Mouse (Mus musculus) lung, postnatal 10 days (tissue): ENCODE results near the gene Trir.
A peak's percentile ranks its signal among the peaks of the same experiment; 100 is the strongest.

Source experiments
- DNase-seq: peaks from one replicate; pipeline ENCODE4 v3.0.0; 2021

Trir gene

DNA sequence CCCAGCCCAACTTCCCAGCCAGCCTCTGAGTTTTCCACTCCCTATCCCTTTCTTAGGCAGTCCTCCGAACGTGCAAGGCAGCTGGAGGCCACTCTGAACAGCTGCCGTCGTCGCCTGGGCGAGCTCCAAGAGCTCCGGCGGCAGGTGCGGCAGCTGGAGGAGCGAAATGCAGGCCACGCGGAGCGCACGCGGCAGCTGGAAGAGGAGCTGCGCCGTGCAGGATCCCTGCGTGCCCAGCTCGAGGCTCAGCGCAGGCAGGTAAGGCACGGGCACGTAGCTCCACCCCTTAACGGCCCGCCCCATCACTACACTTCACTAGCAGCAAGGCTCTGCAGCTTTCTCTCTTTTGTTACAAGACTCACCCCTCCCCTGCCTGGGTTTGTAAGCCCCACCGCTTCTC lies 30.9 kb upstream of the Trir start:
- no peak for DNase-seq

DNA sequence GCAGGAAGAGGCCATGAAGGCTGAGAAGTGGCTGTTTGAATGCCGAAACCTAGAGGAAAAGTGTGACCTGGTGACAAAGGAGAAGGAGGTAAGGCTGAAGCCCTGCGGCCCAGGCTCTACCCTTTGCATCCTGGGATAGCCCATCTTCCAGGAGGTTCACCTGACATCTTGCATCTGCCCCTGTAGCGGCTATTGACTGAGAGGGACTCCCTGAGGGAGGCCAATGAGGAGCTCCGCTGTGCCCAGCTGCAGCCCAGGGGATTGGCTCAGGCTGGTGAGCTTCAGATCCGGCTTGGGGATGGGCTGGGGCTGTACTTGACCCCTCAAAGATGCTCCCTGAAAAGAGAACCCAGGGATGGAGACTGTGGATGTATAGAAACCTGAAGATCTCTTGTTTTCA lies 29.6 kb upstream of the Trir start:
- DNase-seq, result no peak

GRCm38 (mm10) chr8:84997649-84998295 lies 28.9 kb upstream of the Trir start:
- DNase-seq, result peak; percentile 93

DNA sequence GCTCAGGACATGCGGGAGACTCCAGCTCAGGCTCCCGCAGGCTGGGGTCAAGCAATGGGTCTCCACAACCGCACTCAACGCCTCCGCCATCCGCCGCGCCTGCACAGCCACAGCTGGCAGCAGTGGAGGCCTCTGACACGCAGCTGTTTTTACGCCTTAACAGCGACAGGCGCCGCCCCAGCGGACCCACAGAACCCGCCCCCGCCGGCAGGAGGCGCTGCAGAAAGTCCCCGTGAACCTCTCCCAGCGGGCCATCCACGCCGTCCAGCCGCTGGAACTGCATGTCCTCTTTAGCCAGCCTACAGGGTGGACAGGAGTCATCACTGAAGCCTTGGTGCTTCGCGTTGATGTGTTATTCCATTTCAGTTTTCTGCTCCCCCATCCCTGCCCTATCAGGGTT lies 18.9 kb upstream of the Trir start:
- DNase-seq, result peak; percentile 74

DNA sequence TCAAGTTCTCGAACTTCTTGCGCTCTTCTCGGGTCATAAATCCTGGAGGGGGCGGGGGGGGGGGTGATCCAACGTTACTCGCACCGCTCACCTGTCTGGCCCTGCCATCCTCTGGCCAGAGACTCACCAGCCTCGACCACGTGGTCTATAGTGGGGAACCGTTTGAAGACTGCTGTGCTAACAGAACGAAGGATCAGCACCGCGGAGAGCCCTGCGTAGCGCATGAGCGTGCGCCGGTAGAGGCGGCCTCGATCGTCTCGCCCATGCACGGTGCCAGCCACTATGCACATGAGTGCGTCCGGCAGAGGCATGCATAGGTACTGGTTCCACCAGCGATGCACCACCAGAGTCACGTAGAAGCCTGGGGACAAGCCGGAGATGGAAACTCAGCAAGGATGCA lies 15.4 kb upstream of the Trir start:
- DNase-seq, result no peak

GRCm38 (mm10) chr8:85013230-85013840 lies 13.3 kb upstream of the Trir start:
- DNase-seq, result peak; percentile 83

GRCm38 (mm10) chr8:85014431-85014830 lies 12.2 kb upstream of the Trir start, which contains the start of gene Best2:
Gene Best2, minus strand, starts transcription at chr8:85014531.
- DNase-seq, result no peak

DNA sequence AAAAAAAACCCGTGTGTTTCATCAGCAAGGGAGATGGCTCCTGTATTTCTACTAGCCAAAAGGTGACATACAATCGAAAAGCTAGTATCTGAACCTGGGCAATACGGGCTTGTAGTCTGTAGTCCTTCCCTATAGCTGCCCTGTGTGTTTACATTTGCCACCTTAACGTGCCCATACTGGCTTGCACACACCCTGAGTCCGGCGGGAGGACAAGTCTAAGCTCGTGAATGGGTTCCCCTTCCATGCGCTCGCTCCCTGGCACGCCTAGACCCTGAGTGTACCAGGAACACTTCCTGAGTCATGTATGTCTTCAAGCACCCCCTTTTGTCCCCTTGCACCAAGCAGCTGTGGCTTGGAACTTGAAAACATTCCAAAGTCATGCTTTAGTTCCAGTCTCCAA lies 9.9 kb upstream of the Trir start:
- no peak for DNase-seq

- DNase-seq, result no peak
These were observed 9.4 kb upstream of the Trir start for GRCm38 (mm10) chr8:85017209-85017608.

- no peak for DNase-seq
These were observed 5.0 kb upstream of the Trir start for GRCm38 (mm10) chr8:85021514-85022055.

- no peak for DNase-seq
These were observed 2.8 kb upstream of the Trir start for GRCm38 (mm10) chr8:85023846-85024245.

DNA sequence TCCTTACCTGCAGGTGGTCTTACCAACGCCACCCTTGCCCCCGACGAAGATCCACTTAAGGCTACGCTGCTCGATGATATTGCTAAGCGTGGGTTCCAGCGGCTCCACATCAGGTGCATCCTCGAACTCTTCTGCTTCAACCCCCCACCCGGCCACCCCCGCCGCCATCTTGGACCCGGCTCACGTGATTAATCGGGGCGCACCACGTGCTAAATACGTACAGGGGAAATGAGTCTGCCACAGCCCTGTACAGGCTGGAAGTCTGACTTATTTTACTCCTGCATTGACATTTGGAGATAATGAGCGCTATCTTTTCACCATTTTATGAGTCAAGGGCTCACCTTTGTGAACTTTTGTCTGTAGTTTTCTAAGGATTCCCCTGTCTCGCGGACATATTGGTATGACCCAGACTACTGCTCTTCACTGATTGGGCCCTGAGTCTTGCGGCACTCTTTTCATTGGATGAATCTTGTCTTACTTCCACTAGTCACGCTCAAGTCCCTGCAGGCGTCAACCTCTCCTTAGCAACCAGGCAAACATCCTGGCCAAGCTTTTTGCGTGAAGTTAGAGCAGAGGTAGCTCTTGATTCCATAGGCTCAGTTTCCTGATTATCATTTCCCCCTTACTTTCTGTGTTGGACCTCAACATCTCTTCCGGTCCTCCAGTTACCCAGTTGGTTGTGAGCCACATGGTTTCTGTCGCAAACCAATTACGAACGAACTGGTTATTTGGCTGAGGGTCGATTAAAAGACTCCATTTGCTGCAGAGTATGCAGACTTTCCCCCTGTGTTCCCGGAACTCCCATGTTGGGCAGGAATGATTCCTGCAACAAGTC lies 1.3 kb upstream of the Trir start, which contains the start of gene Asna1:
Gene Asna1, minus strand, starts transcription at position 184 of the 835 bp plus-strand sequence.
- peak; percentile 89 for DNase-seq

GRCm38 (mm10) chr8:85027516-85027855 lies 863 bp downstream of the Trir start:
- peak; percentile 27 for DNase-seq

GRCm38 (mm10) chr8:85027922-85028321 lies 1.3 kb downstream of the Trir start:
- no peak for DNase-seq

- DNase-seq, result no peak
These were observed 2.6 kb downstream of the Trir start for GRCm38 (mm10) chr8:85029271-85029670.

DNA sequence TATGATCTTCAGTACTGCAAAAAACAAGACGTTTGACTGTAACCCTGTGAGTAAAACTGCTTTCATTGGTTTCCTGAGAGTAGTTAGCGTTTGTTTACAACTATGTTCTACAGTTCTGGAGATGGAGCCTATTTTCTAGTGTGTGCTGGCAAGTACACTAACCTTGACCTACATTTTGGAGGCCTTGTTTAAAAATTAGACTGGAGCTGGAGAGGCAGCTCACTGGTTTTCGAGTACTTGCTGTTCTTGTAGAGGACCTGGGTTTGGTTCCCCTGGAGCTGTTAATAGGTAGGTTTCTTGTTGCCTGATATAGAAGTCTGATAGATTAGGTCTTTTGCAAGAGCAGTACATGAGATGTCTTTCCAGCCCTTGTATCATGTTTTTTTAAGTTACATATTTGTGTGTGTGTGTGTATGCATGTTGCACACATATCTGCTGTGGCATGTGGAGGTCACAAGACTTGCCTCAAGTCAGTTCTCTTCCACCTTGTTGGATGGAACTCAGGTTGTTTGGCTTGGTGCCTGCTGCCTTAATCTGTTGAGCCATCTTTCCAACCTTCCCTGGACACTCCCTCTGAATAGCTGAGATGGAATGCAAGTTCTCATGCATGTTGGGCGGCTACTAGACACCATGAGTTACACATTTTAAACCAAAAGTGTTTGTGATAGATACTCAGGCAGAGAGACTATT lies 6.1 kb downstream of the Trir start:
- DNase-seq, result no peak

GRCm38 (mm10) chr8:85033867-85034266 lies 7.2 kb downstream of the Trir start:
- peak; percentile 42 for DNase-seq

DNA sequence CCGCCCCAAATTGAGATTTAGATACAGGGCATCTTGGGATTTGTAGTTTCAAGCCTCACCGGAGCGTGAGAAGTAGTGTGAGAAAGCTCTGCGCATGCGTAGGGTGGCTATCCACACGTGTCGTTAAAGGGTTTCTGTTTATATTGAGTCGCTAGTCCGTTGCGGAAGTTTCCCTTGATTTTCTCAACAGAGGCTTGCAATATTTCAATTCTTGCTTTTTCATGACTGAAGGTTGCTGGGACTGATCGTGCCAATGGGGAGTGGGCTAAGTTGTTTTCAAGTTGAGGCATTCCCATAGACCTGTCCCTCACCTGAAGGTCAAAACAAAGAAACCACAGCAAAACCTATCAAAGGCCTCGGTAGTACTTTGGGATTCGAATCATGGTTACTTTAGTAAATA lies 8.1 kb downstream of the Trir start:
- DNase-seq, result peak; percentile 87

GRCm38 (mm10) chr8:85035165-85035727 lies 8.6 kb downstream of the Trir start:
- DNase-seq, result no peak

DNA sequence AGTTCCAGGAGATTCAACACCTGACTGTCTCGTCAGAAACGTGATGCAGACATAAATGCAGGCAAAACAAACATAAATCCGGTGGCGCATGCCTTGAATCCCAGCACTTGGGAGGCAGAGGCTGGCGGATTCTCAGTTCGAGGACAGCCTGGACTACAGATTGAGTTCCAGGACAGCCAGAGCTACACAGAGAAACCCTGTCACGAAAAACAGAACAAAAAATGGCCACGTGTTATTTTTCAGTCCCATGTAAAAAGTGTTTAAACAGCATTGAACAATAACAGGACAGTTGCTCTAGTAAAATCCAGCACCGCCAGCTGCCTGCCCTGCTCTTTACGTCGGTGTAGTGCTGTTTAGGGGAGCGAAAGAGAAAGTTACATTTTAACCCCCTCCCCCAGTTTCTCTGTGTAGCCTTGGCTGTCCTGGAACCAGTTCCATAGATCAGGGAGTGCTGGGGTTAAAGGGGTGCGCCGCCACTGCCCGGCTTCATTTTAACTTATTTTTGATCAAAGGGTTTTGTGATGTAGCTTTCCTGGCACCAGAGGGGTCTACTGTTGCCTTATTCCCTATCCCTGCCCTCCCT lies 9.2 kb downstream of the Trir start:
- DNase-seq, result peak; percentile 49

GRCm38 (mm10) chr8:85036381-85036717 lies 9.7 kb downstream of the Trir start:
- no peak for DNase-seq

DNA sequence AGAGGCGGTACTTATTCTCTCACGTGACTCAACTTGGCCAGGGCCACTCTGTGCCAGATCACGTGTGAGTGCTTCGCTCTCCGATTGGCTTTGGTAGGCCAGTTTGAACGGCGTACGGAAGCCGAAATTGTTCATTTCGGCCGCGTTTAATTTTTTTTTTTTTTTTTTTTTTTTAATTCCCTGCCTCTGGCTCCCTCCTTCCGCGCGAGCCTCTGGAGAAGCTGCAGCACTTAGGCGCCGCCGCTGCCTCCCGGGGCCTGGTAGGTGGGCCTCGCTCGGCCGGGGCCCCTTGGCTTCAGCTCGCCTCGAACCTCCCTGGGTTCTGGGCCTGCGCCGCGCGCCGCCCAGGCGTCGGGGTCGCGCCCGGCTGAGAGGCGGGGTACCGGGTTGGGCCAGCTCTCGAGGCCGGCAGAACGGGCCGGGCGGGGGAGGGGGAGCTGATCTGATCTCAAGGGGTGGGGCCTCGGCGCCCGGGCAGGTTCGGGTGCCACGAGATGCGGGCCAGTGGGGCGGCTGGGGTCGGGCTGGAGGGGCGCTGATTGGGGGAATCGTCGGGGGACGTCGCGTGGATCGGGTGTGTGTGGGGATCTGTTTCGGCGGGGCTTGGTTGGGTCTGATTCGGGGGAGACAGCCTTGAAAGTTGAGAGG lies 10.2 kb downstream of the Trir start, which contains the start of gene Tnpo2:
Gene Tnpo2, plus strand, starts transcription at position 198 of the 648 bp plus-strand sequence.
- DNase-seq, result peak; percentile 96
